Mouse (Mus musculus) layer of hippocampus, postnatal 36 days (tissue): ENCODE data around the gene Angel2. TPM values are rescaled to one million over a fixed set of nuclear protein-coding genes. Genes with fewer than 3 reads are reported as not detected.

Source experiments
- DNase-seq, 2 experiments: peaks; one replicate each; pipeline ENCODE4 v3.0.0; 2022
- total RNA-seq, 2 experiments: library from RNA; stranded (reverse); gene quantifications; 2 replicates each; pipeline ENCODE4 v1.2.3; 2021

The Angel2 gene
- total RNA-seq, 2 experiments from 2014 or later = 52.2 to 57.7 TPM

DNA sequence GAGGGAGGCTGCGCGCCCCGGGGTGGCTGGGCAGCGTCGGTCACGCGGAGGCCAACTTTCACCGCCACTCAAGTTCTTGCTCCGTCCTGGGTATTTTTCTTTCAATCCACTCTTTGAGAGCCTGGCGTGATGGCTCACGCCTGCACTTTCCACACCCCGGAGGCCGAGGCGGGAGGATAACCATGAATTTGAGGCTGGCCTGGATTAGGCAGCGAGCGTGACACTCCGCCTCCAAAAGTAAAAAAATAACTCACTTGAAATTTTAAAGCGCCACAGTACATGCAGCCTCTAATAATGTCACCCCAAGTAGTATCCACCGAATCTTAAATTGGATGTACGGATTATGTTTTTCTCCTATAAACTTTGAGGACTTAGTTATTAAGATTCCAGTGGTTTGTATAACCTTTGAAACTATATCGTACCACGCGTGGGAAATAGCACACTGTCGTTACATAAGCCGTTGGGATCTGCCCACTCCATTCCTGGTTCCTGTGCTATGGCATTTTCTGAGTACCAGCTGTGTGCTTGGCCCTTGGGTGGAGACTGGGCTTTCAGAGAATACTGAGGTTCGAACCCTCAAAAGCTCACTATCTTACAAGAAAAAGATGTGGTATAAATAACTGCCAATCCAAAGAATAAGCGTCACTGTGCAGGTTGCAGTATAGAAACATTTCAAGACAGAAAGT lies 4.2 kb downstream of the Angel2 start:
- DNase-seq = peak; percentile 26 to 35

DNA sequence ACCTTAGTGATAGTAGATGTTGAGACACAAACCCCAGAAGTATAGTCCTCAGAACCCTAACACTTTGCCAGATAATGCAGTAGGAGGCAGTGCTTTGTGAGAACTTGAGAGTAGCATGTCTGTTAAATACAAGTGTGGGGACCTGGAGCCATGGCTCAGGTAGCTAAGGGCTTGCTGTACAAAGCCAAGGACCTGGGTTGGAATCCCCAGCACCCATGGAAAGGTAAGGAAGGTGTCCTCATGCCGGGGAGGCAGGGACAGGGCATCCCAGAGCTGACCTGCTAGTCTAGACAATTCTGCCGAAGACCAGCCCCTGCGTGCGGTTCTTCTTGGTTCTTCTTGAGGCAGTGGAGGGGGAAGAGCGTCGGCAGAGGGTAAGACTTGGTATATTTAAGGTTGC lies 5.3 kb downstream of the Angel2 start:
- DNase-seq = no peak

DNA sequence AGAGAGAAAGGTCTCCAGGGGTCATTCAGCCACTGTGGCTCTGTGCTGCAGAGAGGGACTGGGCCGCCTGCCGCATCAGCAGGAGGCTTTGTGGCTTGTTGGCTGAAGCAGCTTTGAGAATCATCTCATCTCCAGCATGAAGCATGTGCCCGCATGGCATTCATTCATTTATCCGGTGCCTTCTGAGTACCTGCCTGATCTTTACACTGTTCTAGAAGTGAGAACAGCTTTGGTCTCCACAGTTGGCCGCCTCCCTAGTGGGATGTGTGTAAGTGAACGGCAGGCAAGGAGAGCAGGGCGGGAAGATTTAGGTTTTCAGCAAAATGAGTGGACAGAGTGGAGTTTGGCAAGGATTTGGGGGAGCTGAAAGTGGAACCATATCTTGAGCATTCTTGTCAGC lies 14.9 kb downstream of the Angel2 start:
- DNase-seq = no peak

DNA sequence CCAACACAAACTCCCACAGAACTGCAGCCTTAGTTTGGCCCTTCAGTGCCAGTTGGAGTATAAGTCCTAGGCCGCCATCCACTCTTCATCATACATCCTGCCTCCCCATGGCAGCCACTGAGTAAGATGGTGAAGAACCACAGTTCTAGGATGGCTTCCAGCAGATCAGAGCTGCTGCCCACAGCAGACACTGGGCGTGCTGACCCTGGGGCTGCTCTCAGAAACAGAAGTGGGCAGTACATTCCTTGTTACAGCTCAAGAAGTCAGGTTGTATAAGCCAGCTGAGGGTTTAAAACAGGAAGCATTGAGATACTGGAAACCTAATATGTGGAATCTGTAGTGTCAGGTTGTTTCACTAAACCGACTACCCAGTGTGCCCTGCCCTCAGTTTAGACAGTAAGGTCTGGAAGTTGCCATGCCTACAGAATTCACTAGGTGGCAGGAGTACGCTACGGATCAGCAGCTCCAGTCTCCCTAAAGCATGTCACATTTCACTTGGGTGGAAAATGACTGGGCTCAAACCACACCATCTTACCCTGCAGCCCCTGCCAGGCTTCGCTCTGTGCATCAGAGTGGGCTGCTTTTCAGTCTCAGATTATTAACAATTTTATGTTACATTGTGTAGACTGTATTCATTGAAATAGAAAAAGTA lies 19.3 kb downstream of the Angel2 start:
- peak; percentile 70 to 72 for DNase-seq

DNA sequence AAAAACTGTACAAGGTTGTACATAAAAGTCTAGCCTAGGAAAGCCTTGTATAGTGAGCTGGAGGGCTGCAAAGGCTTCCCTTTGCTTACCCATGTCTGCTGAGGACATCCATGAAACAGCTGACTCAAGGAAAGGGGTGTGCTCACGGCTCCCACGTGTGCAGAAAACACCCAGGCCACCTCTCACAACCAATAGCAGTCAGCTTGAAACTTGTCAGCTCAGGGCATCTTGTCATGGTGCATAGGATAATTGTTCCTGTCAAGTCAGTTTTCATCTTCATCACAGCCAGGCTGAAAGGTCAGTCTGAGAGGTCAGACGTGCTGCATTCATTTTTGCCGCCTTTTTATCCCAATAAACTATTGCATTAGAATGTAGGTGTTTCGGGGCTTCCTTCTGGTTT lies 23.1 kb downstream of the Angel2 start:
- DNase-seq = no peak

DNA sequence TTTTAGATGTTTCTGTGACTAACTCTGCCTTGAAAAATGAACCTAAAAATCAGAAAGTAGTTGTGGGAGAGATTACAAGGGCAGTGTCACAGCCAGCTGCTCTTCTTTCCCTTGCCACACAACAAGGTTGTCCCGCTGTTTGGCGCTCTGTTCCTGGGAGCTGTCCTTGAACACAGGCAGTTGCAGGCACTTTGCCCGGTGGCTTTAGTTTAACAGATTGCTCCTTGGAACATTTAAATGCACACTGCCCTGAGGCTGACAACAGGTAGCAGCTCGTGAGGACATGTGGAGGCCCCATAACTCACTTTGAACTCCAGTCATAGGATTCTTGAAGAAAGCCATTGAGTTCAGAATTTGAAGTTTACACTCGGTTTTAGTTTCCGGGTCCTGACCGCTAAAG lies 23.5 kb downstream of the Angel2 start:
- no peak for DNase-seq

DNA sequence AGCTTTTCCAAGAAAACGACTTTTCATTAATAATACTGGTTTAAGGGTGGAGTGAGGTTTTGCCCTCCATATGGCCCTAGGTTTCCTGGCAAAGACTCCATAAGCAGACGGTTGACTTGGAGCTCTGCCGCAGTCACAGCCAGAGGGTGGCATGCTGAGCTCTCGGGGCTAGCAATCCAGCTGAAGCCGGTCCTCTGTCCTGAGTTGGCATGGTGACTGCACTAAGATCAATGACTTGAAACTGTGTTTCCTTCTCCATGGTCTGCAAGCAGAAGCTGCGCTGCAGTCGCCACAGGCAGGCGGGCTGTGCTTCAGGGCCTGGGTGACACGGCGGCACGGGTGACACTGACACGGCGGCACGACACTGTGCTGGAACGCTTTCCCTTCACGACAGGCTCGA lies 23.9 kb downstream of the Angel2 start:
- DNase-seq = no peak

DNA sequence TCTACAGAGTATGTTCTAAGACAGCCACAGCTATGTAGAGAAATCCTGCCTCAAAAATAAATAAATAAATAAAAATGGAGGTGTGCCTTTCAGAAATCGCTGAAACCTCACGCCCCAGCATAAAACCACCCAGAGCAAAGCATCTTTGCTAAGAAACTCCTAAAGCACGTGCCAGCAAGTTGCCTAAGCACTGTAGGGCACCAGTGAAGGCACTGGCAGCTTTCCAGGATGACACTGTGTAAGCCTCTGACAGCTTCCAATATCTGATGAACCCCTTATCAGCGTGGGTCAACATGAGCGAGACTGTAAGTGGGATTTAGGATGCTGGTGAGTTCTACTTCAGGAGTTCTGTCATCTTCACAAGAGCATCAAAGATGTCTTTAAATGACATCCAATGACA lies 26.1 kb downstream of the Angel2 start:
- no peak for DNase-seq

DNA sequence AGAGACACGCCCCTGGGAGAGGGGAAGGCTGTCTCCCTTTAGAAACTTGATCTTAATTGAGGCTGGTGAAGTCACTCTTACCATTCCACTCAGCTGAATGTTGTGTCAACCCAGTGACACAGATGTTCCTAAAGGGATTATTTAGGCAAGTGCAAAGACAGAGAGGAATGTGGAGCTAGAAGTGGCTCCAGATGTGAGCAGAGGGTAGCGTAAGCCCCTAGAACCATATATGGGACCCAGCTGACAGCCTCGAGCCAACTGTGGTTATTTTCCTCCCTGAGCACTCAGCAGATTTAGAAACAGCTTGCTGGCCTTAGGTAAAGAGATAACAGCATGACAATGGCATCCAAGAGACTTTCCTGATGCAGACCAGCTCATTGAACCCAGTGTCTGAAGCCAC lies 28.1 kb downstream of the Angel2 start:
- no peak for DNase-seq

DNA sequence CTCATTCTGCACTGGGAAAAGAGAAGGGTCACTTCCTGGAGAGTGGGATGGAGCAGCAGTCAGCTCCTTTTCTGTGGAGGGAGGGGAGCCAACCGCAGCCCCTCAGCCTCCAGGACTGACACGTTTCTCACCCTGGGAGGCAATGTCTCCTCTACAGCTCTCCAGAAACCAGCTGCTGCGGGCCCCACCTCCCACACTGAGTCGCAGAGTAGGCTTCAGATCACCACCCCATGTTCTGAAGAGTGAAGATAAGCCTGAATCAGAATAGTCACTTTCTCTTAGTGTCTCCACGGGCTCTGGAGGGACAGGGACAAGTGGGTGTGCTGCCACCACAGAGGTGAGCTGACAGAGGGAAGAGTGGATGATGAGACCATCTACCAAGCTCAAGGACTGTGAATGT lies 33.9 kb downstream of the Angel2 start:
- DNase-seq = no peak

DNA sequence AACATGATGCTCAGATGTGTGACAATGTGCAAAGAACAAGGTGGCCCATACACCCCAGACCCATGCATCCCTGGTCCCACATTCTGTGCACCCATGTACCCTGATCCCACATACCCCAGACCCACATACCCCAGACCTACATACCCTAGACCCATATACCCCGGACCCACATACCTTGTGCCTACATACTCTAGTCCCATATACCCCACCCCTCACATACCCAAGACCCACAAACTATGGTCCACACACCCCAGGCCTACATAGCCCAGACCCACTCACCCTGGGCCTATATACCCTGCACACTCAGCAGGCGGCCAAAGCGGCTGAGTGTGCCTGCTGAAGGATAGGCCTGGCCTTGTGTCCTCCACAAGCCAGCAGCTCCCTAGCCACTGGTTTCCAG lies 37.8 kb downstream of the Angel2 start:
- DNase-seq = no peak

DNA sequence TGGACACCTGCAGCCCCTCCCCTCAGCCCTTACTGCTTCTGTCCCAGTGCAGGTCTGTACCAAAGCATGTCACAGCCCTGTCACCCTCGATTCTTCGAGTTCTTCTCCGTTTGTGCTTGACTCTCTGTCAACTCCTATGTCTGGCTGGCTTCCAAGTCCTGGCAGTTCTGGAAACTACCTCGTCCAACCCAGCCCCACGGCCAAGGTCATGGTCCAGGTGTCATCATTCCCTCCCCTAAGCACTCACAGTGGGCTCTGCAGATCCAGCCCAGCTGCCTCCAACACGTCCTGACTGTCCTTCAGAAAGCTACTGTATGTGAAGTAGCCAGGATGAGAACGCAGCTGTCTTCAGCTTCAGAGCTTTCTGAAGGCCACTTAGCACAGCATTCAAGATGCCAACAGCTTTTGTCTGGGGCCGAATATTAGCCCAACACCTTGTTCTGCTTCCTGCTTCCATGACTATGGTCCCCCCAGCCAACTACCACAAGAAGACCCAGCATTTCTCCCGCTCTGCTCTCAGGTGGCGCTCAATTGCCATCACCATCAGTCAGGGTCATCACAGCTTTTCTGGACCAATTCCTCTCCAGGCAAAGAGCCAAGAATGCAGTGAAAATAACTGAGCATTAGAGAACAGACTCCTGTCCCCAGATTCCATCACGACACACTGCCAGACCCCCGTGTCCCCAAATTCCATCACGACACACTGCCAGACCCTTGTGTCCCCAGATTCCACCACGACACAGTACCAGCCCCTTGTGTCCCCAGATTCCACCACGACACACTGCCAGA lies 40.3 kb downstream of the Angel2 start:
- DNase-seq = no peak

DNA sequence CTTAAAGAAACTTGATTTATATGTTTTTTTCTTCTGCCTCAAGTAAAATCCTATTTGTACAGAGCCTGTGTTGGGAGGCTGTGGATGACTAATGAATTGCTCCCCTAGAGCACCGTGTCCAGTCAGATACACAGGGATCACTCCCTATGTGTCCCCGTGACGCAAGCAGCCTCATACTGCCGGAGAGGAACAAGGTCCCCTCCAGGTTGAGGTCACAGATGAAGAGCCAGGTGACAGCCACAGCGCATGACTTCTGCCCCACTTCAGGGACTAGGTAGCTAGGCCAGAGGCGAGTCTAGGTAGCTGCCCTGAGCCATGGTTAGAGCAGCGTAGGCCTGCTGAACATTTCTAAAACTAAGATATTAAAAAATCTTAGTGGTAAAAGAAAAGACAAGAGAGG lies 43.1 kb downstream of the Angel2 start:
- DNase-seq = no peak

DNA sequence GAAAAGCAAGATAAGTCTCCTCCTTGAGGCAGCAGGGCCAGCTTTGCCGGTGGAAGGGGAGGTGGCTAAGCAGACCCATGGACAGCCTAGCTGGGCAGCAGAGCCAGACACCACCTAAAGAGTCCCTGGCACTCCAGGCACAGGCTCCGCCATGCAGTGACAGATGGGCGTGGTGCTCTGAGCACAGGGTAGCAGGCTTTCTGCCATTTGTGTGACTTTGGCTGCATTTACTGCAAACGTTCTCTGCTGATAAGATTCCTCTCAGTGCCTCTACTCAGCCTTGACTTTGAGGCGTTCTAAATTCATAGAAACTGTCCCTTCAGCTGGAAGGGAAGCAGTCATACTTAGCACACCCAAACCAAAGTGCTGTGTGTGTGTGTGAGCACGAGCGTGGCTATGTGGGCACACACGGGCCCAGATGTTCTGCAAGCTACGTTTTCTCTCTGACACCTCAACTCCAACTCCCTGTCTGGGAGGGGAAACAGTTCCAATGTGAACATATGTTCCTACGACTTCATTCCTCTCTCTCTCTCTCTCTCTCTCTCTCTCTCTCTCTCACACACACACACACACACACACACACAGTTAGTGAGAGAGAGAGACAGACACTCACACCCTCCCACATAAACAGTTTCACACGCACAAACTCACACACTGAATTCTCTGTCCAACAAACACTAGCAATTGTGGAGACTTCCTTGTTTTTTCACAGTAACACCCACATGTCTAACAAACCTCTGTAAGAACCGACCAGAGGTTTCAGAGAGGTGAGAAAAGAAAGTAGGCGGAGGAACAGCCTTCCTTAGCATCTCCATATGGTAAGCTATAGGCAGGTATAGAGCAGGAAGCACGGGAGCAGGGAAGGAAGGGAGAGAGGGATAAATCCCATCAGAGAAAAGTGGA lies 47.0 kb downstream of the Angel2 start:
- no peak for DNase-seq

DNA sequence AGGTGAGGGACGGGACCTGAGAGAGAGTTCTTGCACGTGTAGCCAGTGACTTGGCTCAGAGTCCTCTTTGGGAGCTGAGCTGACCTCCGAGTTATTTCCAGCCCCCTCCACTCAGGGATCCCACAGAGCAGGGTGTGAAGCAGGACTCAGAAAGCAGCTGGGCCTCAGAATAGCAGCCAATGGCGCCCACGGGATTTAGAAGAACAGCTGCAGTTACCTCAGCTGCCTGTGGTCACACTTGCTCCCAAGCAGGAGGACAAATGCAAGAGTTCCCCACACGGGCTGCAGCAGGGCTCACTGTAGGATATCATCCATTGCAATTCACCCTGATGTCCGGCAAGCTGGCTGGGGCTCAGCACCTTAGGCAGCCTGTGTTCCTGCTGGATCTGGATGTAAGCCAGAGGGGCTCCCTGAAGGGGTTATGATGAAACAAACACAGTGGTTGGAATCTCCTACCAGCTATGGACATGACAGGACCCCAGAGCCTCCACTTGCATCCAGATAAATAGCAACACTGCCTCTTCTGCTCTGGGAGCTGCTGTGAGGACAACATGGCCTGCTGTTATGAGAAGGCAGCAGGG lies 47.8 kb downstream of the Angel2 start:
- no peak for DNase-seq

DNA sequence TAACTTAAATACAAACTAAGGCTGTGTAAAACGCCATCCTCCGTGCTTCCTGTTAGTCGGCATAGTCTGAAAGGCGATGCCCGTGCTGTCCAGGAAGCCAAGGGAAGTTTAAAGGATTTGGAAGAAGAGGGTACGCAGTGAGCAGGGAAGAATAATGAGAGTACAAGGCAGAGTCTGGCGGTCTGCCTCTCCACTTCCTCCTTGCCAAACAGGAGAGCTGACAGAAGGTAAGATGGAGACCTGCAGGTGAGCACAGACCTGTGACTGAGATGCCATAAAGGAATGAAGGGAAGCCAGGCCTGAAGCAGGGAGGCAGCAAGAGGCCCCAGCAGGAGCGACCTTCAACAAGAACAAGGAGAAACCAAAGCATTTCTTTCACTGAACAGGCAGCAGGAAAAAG lies 49.3 kb downstream of the Angel2 start:
- DNase-seq = no peak

DNA sequence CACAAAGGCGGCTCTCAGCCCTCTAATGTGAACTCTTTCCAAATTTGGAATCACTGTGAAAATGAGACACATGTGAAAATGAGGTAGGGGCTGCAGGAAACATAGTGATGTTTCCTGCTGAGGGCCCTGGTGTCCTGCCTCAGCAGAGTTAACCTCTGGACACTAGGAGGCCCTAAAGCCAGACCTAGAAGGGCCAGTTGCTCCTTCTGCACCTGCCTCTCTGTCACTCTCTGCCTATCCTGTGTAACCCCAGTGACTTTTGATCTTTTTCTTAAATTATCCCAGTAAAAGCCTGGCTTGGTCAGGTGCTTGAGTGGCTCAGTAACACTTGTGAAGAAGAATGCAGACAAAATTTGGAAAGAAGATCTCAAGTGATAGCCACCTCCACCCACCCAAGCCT lies 49.9 kb downstream of the Angel2 start:
- DNase-seq = no peak

DNA sequence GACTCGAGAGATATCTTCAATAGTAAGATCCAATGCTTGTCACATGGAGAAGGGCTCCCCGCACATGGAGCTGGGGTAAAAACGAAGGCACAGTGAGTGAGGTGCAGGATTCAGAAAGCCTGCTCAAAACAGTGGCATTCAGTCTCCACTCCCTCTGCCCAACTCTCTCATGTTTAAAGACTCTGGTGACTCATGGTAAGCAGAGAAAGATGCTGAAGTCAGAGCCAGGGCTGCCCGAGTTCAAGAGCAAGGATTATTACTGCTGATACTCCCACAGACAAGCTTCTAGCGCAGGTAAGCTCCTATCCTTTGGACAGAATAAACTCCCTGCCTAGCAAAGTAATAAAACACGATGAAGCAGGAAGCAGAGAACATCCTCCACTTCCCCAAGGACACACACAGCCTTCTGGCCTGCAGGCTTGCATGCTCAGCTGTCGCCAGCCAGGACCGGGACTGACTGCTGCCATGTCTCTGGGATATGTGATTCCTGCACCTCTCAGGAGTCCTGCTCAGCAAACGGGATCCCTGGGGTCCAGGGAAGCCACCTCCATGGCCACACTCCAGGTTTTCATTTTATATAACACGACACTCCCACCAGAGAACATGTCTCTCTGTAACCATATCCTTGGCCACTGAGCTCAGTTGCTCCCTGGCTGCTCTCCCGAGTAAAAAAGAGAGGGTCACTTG lies 52.1 kb downstream of the Angel2 start:
- no peak for DNase-seq

DNA sequence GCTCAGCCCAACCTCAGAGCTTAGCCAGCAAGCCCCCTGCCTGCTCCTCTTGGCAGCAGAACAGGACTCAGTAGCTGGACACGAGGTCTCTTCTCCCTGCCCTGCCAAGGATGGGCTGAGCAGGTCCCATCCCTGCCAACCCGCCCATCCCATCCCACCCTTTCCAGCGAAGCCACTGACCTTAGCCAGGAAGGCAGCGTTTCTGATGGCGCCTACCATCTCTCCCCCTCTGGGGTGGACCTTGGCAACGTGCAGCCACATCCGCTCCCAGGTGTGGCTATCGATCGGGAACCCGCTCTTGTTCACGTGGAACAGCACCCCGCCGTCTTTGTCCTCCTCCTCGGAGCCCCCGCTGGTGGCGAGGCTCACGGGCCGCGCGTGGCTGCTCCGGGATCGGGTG lies 53.1 kb downstream of the Angel2 start:
- DNase-seq = no peak

DNA sequence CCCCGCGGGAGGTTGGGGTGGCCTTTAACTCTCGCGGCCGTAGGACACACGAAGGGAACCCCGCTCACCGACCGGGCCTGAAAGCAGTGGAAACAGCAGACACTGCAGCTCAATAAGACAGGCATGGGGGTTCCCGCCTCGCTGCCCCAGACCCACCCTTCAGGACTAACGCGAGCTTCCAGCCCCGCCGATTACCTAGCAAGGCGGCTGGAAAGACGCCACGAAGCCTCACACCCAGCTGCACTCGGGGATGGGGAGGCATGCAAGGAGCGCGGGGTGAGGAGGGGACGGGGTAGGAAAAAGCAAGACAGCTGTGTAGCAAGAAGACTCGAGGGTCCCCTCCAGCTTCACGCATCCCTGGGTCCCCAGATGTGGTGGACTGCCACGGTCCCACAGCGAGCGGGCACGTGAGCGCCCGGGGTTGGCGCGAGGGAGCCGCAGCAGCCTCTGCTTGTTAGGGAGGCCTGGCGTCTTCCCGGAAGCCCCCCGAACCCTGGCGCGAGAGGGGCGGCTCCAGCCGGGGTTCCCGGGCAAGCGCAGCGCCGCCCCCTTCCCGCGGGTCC lies 53.7 kb downstream of the Angel2 start:
- DNase-seq = peak in 1 of 2 experiments; percentile 19

DNA sequence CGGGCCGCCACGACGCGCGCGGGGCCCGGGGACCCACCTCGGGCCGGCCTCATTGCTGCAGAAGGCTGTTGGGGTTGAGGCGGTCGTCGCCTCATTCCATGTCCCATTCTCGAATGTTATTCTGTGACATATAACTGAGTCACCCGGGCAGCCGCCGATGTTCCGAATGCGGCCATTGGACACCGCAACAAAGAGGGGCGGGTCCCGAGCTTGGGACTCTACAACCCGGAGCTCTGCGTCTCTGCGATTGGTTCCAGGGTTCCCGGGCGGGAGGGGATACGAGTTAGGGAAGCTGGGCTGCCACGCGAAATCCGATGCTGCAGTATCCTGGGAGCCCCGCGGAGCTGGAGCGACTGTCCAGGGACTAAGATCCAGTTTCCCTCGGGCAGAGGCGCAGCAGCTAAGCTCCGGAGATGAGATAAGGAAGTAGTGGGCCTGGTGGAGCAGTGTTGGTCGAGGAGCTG lies 54.2 kb downstream of the Angel2 start, which contains the start of gene Vash2:
Gene Vash2, minus strand, starts transcription at position 197 of the 464 bp plus-strand sequence.
- DNase-seq = peak; percentile 54 to 66
